Mouse (Mus musculus): Measurements from ENCODE around the gene Mtfr1l. TPM values are rescaled to one million over a fixed set of nuclear protein-coding genes. Genes with fewer than 3 reads are reported as not detected.

The Mtfr1l gene
- total and polyA plus RNA-seq, 3 experiments, result 52.0 to 88.3 TPM; not detected in 1

- Histone ChIP-seq H3K79me2 (ENCODE audit: control insufficient read depth, insufficient read depth, low read length, poor library complexity) (no peaks in the 10 kb centered on the region), H3K9ac (ENCODE audit: control insufficient read depth, low read depth, low read length, poor library complexity, severe bottlenecking) (no peak overlapping the region), H3K36me3 (ENCODE audit: control insufficient read depth in 1 of 2, insufficient read depth in 2 of 2, low read length in 2 of 2) (no peaks in the 10 kb centered on the region), H3K27me3 (ENCODE audit: control insufficient read depth in 1 of 2, insufficient read depth in 2 of 2, low read length in 2 of 2) (no peaks in the 10 kb centered on the region), H3K9me3 (replicated peaks; ENCODE audit: insufficient read depth, low read length) (no peaks in the 10 kb centered on the region), H3K27ac (ENCODE audit: control insufficient read depth, low read depth, low read length) (no peak overlapping the region), H3K4me1 (ENCODE audit: control insufficient read depth in 1 of 2, insufficient read depth in 2 of 2, low read length in 2 of 2) (no peaks in the 10 kb centered on the region), H3K4me3 (ENCODE audit: control insufficient read depth in 1 of 2, insufficient read depth in 1 of 2, low read depth in 2 of 2, low read length in 2 of 2) (no peak overlapping the region)
- DNase-seq (ENCODE audit: low read depth, low spot score), result no peak
- TF ChIP-seq POLR2A (IDR thresholded peaks at IDR 0.05; ENCODE audit: control insufficient read depth in 1 of 2, insufficient read depth in 1 of 2, low read depth in 1 of 2, low read length in 2 of 2, poor library complexity in 1 of 2) (no peak), GATA1 (IDR thresholded peaks at IDR 0.05; ENCODE audit: low read depth, low read length) (no peak), MYC (IDR thresholded peaks at IDR 0.05; ENCODE audit: low read depth, low read length) (no peak), MAFK (IDR thresholded peaks at IDR 0.05; ENCODE audit: borderline replicate concordance, low read depth, low read length) (no peak), BHLHE40 (IDR thresholded peaks at IDR 0.05; ENCODE audit: borderline replicate concordance, low read depth, low read length) (no peak), USF1 (IDR thresholded peaks at IDR 0.05; ENCODE audit: low read depth, low read length) (no peak), SIN3A (IDR thresholded peaks at IDR 0.05; ENCODE audit: low read length) (no peak), CHD2 (IDR thresholded peaks at IDR 0.05; ENCODE audit: low read length) (no peak), EP300 (IDR thresholded peaks at IDR 0.05; ENCODE audit: low read depth in 1 of 2, low read length in 2 of 2) (no peak), ZMIZ1 (IDR thresholded peaks at IDR 0.05; ENCODE audit: low read depth, low read length) (no peak), ELF1 (IDR thresholded peaks at IDR 0.05; ENCODE audit: low read depth, low read length) (no peak)
These were observed 28.9 kb upstream of the Mtfr1l start for GRCm38 (mm10) chr4:134564093-134564492.

- DNase-seq (ENCODE audit: low read depth, low spot score), result no peak
- Histone ChIP-seq H3K4me1 (ENCODE audit: control insufficient read depth in 1 of 2, insufficient read depth in 2 of 2, low read length in 2 of 2) (no peaks in the 10 kb centered on the region), H3K9ac (ENCODE audit: control insufficient read depth, low read depth, low read length, poor library complexity, severe bottlenecking) (no peak overlapping the region), H3K4me3 (ENCODE audit: control insufficient read depth in 1 of 2, insufficient read depth in 1 of 2, low read depth in 2 of 2, low read length in 2 of 2) (no peak overlapping the region), H3K36me3 (ENCODE audit: control insufficient read depth in 1 of 2, insufficient read depth in 2 of 2, low read length in 2 of 2) (no peaks in the 10 kb centered on the region), H3K27me3 (ENCODE audit: control insufficient read depth in 1 of 2, insufficient read depth in 2 of 2, low read length in 2 of 2) (no peaks in the 10 kb centered on the region), H3K27ac (ENCODE audit: control insufficient read depth, low read depth, low read length) (no peak overlapping the region), H3K9me3 (replicated peaks; ENCODE audit: insufficient read depth, low read length) (no peaks in the 10 kb centered on the region), H3K79me2 (ENCODE audit: control insufficient read depth, insufficient read depth, low read length, poor library complexity) (no peaks in the 10 kb centered on the region)
- TF ChIP-seq EP300 (IDR thresholded peaks at IDR 0.05; ENCODE audit: low read depth in 1 of 2, low read length in 2 of 2) (peak in 1 of 2 experiments; percentile 57; a peak in 1 of 4 replicates), MAX (IDR thresholded peaks at IDR 0.05; ENCODE audit: low read length) (no peak), TCF12 (IDR thresholded peaks at IDR 0.05; ENCODE audit: low read depth, low read length) (peak; percentile 28; the same call in 1 of the 2 replicates), BHLHE40 (IDR thresholded peaks at IDR 0.05; ENCODE audit: borderline replicate concordance, low read depth, low read length) (no peak), MYB (IDR thresholded peaks at IDR 0.05; ENCODE audit: low read depth, low read length) (peak; percentile 28; the same call in 1 of the 2 replicates), RCOR1 (IDR thresholded peaks at IDR 0.05; ENCODE audit: low read depth, low read length) (0 out of 2 replicates have a peak, but pooled peaks have one; percentile 20), MAFK (IDR thresholded peaks at IDR 0.05; ENCODE audit: borderline replicate concordance, low read depth, low read length) (no peak)
These were observed 28.4 kb upstream of the Mtfr1l start for GRCm38 (mm10) chr4:134563624-134564023.

- Histone ChIP-seq H3K27me3 (ENCODE audit: control insufficient read depth in 1 of 2, insufficient read depth in 2 of 2, low read length in 2 of 2) (no peaks in the 10 kb centered on the region), H3K4me3 (ENCODE audit: control insufficient read depth in 1 of 2, insufficient read depth in 1 of 2, low read depth in 2 of 2, low read length in 2 of 2) (no peak overlapping the region), H3K27ac (ENCODE audit: control insufficient read depth, low read depth, low read length) (no peak overlapping the region), H3K36me3 (ENCODE audit: control insufficient read depth in 1 of 2, insufficient read depth in 2 of 2, low read length in 2 of 2) (peaks cover 0 to 4% of the 10 kb centered on the region in 2 experiments; a peak in 1 of 4 replicates), H3K9me3 (replicated peaks; ENCODE audit: insufficient read depth, low read length) (no peaks in the 10 kb centered on the region), H3K9ac (ENCODE audit: control insufficient read depth, low read depth, low read length, poor library complexity, severe bottlenecking) (no peak overlapping the region), H3K4me1 (ENCODE audit: control insufficient read depth in 1 of 2, insufficient read depth in 2 of 2, low read length in 2 of 2) (peaks cover 2 to 5% of the 10 kb centered on the region in 2 experiments), H3K79me2 (ENCODE audit: control insufficient read depth, insufficient read depth, low read length, poor library complexity) (no peaks in the 10 kb centered on the region)
- no peak for TF ChIP-seq EP300 (IDR thresholded peaks at IDR 0.05; ENCODE audit: low read depth in 1 of 2, low read length in 2 of 2)
- no peak for TF ChIP-seq TBP (IDR thresholded peaks at IDR 0.05; ENCODE audit: low read depth, low read length)
- no peak for TF ChIP-seq RCOR1 (IDR thresholded peaks at IDR 0.05; ENCODE audit: low read depth, low read length)
- TF ChIP-seq ETS1 (IDR thresholded peaks at IDR 0.05; ENCODE audit: low read depth, low read length), result no peak
- TF ChIP-seq ZMIZ1 (IDR thresholded peaks at IDR 0.05; ENCODE audit: low read depth, low read length), result no peak
- no peak for TF ChIP-seq TAL1 (IDR thresholded peaks at IDR 0.05; ENCODE audit: low read length)
- no peak for TF ChIP-seq CTCF (IDR thresholded peaks at IDR 0.05 in 2 of 3, conservative IDR thresholded peaks at IDR 0.05 in 1 of 3; ENCODE audit: control insufficient read depth in 1 of 3, insufficient read depth in 1 of 3, low read depth in 2 of 3, low read length in 3 of 3, poor library complexity in 1 of 3, severe bottlenecking in 1 of 3)
- no peak for TF ChIP-seq KAT2A (conservative IDR thresholded peaks at IDR 0.05; ENCODE audit: low read depth, low read length)
- TF ChIP-seq NELFE (IDR thresholded peaks at IDR 0.05; ENCODE audit: low read depth, low read length), result no peak
- no peak for TF ChIP-seq ZKSCAN1 (IDR thresholded peaks at IDR 0.05; ENCODE audit: low read depth, low read length)
- TF ChIP-seq TCF12 (IDR thresholded peaks at IDR 0.05; ENCODE audit: low read depth, low read length), result no peak
- no peak for TF ChIP-seq MYB (IDR thresholded peaks at IDR 0.05; ENCODE audit: low read depth, low read length)
- no peak for TF ChIP-seq NRF1 (IDR thresholded peaks at IDR 0.05; ENCODE audit: insufficient read depth, low read depth, low read length, poor library complexity, severe bottlenecking)
- TF ChIP-seq CHD2 (IDR thresholded peaks at IDR 0.05; ENCODE audit: low read length), result no peak
- DNase-seq (ENCODE audit: low read depth, low spot score), result no peak
These were observed 26.8 kb upstream of the Mtfr1l start for GRCm38 (mm10) chr4:134562014-134562413.

All from MEL (cell line).